Mouse (Mus musculus) frontal cortex, postnatal 10 days (tissue): ENCODE data around the gene Hmg20b.

Experiments used
- DNase-seq, 2 experiments: peaks; one replicate each; pipeline ENCODE4 v3.0.0; 2022; ENCODE audit warnings: low spot score in 2 of 2, mixed read lengths in 1 of 2

Gene Hmg20b

DNA sequence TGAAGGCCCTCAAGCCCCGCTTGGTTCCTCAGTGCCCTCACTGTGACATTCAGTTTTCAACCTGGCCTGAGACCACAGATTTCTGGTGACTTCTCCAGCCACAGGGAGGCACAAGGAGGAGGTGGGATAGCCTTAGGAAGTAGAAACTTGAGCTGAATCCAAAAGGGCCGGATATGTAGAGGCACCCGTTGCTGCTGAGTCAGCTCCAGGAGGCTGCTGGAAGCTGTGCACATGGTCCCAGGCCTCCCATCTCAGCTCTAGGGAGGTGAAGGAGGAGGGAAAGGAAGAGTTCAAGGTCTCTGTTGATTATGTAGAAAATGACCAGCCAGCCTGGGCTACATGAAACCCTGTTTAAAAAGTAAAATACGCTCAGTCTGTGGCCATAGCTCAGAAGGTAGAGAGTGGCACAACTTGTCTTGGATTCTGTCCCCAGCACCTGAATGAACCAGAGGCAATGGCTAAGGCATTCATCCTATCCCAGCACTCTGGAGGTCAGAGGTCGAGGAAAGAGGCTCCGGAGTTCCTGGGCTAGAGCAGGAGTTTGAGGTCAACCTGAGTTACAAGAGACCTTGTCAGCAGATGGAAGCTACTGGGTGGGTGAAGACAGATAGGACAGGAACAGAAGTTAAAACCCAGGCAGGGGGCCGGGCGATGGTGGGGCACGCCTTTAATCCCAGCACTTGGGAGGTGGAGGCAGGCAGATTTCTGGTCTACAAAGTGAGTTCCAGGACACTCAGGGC, 4.6 kb upstream of the Hmg20b start:
- DNase-seq: no peak

DNA sequence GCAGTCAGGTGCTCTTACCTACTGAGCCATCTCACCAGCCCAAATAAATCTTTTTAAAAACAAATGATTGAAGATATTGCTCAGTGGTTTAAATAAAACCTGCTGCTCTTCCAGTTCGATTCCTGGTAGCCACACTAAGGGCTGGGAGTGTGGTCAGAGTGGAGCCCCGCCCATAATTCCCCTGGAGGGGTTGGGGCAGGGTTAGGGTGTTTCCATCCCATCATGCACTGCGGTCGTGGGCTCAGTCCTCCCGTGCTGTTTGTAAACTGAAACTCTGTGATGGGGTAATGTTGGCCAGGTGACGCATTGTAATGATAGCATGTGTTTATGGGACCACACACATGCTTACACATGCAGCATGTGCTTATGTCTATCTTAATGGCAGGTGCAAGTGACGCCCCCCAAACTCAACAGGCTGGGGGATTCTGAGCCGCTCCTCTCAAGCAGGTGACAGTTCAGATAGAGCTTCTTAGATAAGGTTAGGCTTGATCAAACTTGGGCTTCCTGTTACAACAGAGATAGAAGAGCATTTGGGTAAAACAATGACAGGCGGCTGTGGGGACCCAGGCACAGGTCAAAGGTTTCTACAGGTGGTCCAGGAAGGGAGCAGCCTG, 1.5 kb upstream of the Hmg20b start:
- DNase-seq: no peak

DNA sequence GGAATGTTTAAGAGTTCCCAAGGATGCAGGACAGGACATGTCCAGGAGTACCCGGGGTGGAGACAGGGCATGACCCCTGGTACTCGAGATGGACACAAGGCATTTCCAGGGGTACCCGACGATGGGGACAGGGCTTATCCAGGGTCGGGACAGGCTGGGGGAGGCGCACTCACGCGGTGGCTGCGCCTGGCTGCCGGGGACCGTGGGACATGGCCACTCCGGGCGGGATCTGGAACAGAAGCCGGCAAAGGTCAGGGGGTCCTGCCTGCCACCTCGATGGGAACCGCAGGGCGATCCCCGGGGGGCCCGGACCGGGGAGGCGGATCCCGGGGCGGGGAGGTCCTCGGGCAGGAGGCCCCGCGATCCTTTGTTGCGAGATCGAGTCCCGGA, 324 bp downstream of the Hmg20b start:
- DNase-seq: peak in 1 of 2 experiments; percentile 53

DNA sequence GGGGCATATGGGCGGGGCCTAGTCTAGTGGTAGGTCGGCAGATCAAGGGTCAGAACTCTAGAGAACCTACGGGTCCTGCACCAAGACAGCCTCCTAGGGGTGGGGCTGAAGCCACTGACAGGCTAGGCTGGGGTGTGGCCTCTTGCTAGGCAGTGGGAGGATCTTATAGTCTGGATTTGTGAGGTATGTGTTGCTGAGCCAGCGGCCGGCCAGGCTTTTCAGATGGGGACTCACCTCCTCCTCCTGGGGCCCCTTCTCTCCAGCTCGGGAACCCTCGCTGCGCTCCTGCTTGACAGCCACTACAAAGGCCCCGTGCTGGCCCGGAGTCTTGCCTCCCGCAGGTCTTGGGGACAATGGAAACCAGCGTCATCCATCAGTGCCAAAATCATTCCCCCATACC, 1.1 kb downstream of the Hmg20b start:
- no peak for DNase-seq

DNA sequence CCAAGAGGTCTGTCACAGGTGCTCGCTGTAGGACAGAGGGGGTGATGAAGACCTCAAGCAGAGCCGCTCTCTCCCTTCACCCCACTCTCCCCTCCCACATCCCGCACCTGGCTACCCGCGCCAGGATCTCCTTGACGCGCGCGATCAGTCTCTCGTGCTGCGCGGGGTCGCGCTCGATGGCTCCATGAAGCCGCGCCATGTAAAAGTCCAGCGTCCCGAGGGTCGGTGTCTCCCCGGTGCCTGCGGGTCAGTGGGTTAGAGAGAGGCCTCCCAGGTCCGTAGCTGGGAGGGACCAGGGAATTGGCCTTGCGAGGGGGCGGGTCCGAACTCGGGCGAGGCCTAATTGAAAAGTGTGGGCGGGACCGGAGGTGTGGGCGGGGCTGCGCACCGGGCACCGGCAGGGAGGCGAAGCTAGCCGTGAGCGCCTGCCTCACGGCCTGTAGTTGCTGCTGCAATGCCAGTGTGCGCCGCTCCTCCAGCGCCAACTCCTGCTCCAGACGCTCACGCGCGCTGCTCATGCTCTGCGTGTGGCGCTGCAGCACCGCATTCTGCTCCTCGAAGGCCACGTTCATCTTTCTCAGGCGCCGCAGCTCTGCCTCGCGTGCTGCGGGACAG, 3.7 kb downstream of the Hmg20b start:
- DNase-seq: peak in 1 of 2 experiments; percentile 58

DNA sequence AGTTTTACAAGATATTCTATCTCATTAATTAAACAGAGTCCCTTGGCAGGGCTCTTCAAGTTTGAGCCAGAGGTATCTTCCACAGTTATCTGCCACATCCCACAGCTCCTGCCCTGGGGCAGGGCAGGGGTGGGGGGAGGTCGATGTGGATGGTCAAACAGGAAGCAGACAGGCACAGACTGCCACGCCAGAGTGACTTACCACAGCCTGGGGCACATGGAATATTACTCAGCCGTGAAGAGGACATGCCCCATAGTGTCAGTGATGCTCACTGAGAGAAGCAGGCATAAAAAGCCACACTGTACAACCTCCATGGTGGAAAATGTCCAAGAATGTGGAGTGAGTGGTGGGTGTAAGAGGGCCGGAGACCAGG, 5.1 kb downstream of the Hmg20b start:
- DNase-seq: no peak

DNA sequence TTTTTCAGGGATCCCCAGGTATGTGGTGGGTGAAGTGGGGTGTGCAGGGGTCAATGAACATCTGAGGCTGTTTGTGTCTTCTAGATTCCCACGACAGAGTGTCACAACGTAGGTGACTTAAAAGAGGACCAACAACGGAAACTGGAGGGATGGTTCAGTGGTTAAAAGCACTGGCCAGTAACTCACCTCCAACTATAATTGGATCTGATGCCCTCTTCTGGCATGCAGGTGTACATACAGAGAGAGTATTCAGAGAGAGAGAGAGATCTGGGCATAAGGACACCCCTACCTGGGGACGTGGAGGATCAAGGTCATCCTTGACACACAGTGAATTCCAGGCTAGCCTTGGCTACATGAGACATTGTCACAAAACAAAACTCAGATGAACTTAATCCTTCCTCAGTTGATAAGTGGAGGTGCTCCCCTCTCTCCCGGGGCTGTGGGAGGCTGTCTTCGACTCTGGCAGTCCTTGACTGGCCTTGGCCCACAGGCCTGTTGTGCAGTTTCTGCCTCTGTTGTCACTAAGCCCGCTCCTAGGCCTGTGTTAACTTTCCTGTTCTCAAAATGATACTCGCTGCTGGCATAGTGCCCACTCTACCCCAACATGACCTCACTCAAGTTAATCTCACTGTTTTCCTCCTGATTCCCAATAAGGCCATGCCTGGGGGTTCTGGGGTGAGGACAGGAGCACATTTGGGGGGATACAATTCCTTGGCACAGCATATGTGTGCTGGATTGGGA, 5.7 kb downstream of the Hmg20b start:
- no peak for DNase-seq

DNA sequence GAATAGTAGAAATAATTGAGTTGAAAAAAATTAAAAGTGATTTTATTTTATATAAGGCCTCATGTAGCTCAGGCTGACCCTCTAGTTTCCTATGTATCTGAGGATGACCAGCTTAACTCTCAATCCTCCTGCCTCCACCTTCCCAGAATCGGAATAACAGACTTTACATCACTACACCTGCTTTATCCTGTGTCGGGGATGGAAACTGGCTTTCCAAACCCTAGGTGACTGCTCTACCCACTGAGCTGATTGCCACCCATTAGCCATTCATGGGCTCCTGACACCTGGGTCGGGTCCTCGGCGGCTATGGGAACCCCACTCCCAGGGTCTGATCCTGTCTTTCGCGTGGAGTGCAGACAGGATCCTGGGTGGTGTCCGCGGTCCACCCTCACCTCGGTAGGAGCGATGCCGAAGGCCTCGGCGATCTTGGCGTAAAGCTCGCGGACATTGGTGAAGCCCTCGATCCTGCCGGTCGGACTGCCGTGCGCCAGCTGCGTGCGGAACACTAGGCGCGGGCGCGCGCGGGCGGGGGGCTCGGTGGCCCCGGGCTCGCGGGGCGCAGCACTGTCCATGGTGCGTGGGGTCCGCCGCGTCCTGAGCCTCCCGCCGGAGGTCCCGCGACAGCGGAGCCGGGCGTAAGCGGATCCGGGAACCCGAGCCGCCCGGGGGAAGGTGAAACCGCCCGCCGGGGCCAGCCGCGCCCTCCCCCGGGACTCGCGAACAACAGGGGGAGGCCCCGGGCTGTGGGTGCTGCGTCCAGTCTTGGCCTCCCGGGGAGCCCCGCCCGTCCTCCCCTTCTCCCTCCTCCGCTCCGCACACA, 7.4 kb downstream of the Hmg20b start, which contains the start of gene Gipc3:
Gene Gipc3, minus strand, starts transcription at position 581 of the 820 bp plus-strand sequence.
- no peak for DNase-seq

DNA sequence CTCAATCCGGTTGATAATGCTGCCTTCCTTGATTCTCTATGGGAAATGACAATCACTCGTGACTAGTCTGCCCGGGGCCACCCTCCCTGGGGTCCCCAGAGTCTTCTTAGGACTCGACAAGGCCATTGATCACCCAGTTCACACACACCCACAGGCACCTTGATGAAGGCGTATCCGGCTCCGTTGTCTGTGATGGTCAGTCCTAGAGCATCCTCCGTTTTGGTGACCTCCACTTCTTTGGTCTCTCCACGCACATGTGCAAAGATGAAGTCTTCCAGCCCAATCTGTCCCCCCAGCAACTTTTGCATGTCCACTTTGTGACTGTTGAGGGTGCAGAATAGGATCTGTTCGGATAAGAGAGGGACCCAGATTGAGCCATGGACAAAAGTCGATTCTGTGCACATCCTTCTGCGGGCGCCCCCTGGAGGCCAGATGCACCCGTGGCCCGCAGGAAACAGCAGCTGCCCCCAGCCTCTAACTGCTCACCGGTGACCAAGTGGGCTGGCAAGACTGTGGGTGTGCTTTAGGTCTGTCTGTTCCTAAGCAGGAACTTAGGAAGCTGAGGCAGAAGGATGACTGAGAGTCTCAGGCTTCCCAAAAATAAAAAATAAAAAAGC, 8.8 kb downstream of the Hmg20b start:
- peak in 1 of 2 experiments; percentile 41 for DNase-seq

DNA sequence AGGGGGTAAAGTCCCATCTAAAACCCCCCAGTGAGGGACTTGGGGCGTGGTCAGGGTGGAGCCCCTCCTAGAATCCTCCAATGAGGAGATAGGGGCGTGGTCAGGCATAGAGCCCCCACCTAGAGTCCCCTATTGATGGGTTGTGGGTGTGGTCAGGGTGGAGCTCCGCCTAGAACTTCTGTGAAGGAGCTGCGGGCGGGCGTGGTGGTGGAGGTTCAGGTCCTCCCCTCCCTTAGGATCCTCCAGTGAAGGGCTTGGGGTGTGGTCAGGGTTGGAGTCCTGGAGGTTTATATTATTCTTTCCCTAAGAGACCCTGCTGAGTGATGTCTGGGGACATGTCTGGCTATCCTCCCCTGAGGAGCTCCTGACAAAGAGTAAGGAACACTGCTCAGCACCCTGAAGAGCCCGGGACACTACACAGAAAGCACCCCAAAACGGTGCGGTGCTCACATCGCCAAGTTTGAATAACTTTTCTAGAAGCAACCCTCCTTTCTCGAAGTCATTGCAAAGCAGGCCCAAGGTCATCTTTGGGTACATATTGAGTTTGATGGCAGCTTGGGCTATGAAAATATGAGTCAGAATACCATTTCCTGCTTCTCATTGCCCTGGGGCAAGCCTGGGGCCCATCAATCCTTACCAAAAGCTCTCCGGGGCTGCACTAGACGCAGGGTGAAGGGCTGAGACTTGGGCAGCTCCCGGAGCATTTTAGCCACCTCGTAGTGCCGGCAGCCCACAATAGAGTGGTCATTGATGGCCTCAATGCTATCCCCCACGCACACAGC, 9.5 kb downstream of the Hmg20b start:
- DNase-seq: no peak

DNA sequence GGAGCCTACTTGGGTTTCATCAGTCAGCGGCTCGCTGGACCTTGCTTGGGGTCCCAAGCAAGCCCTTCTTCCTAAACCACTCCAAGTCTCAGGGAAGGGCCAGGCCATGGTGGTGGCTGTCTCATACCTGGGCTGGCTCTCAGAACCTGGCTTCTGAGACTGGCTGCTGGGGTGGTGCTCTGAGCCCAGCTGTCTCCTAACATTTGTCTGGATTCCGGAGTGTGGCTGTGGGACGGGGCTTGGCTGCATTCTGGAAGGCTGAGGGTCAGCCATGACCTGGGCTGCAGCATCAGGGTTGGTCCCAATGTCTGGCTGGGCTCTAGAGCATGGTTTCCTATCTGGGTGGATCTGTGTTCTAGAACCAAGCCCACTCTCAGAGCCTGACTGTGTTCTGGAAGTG, 13.7 kb downstream of the Hmg20b start:
- no peak for DNase-seq

DNA sequence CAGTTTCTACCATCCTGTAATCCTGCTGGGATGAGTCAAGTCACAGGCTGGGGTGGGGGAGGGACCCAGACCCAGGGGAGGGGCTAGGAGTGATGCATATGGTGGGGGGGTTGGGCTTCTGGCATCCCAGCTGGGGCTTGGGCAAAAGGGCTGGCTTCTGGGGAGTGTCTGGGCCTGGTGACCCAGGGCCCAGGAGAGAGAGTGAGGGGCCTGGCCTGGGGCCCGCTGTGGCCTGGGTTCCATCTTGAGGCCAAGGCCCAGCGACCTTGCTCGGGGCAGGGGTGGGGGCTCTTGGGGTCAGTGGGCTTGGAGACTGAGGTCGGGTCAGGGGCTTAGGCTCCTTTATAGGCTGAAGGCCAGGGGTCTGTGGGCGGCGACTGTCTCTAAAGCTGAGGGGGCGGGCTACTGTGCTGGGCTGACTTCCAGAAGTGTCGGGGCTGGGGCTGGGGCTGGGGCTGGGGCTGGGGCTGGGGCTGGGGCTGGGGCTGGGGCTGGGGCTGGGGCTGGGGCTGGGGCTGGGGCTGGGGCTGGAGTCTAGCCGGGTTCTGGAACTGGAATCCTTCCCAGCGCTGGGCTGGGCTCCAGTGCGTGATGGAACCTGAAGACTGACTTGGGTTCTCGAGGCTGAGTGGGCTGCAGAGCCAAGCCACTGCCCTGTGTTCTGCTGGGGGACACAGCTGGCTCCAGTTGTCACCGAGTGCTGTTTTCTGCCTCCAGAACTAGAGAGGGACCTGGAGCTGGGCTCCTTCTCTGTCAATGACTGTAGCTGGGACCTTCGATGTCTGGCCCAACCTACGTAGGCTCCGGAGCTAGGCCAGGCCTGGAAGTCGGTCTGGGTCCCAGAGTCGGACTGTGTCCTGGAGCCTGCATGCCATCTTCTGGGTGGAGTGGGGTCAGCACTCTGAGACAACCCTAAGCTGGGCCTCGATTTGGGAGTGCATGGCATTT, 14.6 kb downstream of the Hmg20b start:
- peak in 1 of 2 experiments; percentile 14 for DNase-seq

DNA sequence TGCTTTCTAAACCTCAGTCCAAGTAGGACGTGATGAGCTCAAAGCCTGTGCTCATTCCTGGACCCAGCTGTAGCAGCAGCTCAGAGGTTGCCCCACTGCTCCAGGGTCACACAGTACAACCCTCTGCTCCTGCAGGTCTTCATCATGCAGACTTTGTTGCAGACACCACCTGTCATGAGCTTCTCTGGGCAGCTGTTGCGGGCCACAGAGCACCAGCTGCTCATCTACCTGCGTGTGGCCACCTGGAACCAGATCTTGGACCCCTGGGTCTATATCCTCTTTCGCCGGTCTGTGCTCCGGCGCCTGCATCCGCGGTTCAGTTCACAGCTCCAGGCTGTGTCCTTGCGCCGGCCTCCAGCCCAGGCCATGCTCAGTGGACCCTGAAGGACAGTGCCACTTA, 16.0 kb downstream of the Hmg20b start:
- no peak for DNase-seq

DNA sequence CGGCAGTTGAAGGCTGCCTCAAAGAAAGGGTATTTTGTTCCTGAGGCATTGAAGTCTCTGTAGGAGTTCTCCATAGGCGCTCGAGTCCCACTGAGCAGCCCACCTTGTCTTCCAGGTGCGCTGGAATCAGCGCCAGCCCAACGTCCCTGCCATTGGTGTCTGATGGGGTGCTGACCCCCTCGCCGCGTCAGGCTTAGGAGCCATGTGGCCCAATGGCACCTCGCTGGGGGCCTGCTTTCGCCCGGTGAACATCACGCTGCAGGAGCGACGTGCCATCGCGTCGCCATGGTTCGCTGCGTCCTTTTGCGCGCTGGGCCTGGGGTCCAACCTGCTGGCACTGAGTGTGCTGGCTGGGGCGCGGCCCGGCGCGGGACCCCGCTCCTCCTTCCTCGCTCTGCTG, 18.0 kb downstream of the Hmg20b start:
- no peak for DNase-seq

DNA sequence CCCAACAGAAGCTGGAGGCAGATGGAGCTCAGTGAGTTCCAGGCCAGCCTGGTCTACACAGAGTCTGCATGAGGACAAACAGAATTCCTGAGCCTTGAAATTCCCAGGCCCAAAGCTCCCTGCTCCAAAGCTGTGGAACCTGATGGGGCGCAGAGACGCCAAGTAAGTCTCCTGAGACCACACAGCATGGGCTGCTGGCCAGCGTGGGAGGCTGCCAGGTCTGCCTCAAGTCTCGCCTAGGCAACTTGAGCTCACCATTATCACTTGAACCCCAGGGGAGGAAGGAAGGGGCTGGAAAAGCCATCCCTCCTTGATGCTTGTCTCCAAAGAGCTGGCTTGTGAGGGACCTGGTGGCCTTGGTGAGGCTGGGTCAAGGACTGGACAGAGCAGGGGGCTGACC, 20.3 kb downstream of the Hmg20b start:
- DNase-seq: no peak

DNA sequence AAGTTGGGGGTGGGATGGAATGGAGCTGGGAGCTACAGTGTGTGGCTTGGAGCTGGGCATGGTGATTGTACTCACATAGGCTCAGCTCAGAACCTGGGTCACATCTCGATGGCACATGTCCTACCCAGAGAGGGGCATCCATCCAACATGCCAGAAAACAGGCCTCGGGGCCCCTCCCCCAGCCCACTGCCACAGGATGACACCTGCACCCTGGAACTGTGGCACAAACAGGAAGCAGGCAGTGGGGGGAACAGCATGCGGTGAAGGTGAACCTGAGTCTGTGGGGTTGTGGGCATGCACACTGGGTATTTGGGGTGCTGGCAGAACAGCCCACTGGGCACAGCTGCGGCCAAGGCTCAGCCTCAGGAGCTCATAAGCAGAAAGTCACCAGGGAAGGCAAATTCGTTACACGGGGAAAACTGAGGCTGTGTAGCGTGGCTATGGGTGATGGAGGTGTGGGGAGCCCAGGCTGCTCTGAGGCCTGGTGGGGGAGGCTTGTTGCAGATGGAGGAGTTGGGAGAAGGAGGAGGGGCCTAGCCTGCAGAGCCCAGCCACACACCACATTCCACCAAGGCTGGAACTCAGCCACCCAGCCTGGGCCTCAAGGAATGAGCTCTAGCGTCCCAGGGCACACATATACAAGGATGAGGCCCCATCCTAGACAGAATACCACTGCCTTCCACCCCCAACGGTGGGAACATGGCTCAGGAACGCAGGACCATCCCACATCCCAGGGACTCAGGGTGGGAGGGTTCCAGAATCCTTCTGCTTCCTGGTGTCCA, 20.9 kb downstream of the Hmg20b start:
- DNase-seq: no peak

DNA sequence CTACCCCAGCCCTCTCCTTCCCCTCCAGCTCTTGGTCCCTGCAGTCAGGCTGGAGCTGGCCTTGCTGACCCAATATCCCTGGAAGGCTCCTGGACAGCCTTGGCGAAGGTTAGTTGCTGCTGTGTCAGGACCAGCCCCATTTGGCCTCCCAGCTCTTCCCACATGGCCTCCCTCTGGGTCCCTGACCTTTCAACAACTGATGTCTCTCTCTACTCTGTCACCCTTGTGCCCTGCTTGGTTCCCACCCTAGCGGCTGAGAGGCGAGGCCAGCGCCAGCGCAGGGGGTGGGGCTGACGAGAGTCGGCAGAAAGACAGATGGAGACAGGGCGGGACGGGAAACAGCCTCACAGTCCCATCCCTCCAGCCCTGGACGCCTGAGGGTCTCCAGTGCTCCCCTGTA, 21.9 kb downstream of the Hmg20b start, which contains the start of gene Tbxa2r:
Gene Tbxa2r, plus strand, starts transcription at position 346 of the 400 bp plus-strand sequence.
- DNase-seq: peak in 1 of 2 experiments; percentile 23

DNA sequence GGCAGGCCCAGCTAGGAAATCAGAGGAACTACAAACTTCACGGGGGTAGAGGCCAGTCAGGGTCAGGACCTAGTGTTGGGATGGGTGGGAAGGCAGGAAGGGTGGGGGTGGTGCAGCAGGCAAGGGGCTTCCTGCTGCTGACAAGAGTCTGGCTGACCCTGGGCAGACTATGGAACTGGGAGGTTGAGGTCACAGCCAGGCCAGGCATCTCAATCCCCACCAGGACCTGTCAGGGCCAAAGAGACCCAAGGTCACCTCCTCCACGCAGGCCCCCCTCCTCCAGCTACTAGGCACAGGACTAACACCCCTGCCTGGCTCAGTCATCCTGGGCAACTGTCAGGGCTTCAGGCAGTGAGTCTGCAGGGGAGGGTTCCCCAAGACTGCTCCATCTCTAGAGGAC, 22.3 kb downstream of the Hmg20b start:
- no peak for DNase-seq
